Mouse (Mus musculus) cerebellum, postnatal 14 days (tissue): ENCODE data around the gene Rnf115.

ENCODE experiments used
- DNase-seq, 2 experiments: peaks; one replicate each; pipeline ENCODE4 v3.0.0; 2021; ENCODE audit warnings: mixed read lengths in 2 of 2

The Rnf115 gene

GRCm38 (mm10) chr3:96788506-96788905 lies 61.0 kb downstream of the Rnf115 start:
- DNase-seq = no peak

DNA sequence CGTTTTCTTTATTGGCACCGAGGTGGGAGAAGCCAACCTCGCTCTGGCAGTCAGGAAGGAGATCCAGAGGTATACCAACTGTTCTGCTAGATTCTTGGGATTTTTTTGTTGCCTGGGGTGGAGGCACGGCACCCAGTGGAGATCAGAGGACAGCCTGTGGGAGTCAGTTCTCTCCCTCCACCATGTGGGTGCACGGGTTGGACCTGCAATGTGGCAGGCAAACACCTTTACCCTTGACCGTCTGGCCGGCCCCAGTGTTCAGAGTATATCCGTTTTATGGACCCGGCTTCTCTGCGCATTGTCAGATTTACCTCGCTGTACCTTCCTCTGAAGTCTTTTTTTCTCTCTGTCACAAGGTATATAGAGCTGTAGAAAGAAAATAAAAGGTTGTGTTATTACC lies 72.8 kb downstream of the Rnf115 start:
- DNase-seq = no peak

DNA sequence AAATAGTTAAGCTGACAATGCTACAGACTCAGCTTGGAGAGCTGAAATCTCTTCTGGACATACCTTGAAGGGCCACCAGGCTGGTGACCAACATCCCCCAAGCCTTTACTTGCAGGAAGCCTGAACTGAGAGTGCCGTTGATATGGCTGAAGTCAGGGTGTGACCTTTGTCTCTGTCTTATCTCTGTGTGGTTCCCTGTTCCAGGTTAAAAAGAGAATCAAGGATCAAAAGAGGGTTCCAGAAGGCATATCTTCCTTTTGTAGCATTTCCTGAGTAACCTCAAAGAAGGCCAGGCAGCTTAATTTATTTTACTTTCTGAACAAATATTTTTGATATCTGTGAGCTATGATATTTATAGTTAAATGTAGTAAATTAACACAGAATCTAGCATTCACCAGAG lies 74.8 kb downstream of the Rnf115 start:
- DNase-seq = no peak

DNA sequence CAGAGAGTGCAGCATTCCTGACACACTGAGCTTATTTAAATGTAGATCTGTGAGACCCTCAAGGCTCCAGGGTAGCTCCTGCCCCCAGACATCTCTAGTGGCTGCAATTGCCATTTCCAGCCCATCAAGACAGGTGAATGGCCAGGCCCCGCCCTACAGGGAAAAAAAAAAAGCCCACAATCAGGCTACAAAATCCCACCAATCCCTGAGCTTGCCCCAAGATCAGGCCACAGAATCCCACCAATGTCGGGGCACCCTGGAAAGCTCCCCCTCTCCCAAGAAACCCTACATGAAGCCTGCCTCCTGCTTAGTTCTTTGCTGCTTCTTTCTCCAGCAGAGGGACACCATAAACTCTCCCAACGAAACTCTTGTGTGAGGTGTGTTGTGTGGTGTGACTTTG lies 80.7 kb downstream of the Rnf115 start:
- DNase-seq = no peak

DNA sequence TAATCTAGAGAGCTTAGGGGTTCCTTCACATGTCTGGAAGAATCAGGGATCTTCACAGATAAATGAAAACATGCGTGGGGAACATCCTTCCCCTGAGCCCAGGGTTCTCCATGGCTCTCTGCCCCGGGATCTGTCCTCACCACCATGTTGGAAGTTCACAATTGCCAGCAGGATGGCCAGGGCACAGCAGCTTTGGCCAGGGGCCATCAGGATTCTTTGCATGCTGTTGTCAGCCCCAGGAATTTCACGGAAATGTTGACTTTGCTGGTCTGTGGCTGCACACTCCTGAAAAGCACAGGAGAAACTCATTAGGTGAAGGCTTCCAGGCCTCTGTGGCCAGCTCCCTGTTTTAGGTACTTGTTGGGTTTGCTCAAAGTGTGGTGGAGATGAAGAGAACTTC lies 81.2 kb downstream of the Rnf115 start:
- peak; percentile 18 for DNase-seq

GRCm38 (mm10) chr3:96811232-96811631 lies 83.8 kb downstream of the Rnf115 start:
- DNase-seq = no peak

- peak; percentile 84 to 94 for DNase-seq
These were observed 85.1 kb downstream of the Rnf115 start for GRCm38 (mm10) chr3:96812395-96813091.

GRCm38 (mm10) chr3:96813106-96813505 lies 85.6 kb downstream of the Rnf115 start:
- peak; percentile 14 to 28 for DNase-seq

GRCm38 (mm10) chr3:96813591-96814244 lies 86.3 kb downstream of the Rnf115 start:
- DNase-seq = no peak

DNA sequence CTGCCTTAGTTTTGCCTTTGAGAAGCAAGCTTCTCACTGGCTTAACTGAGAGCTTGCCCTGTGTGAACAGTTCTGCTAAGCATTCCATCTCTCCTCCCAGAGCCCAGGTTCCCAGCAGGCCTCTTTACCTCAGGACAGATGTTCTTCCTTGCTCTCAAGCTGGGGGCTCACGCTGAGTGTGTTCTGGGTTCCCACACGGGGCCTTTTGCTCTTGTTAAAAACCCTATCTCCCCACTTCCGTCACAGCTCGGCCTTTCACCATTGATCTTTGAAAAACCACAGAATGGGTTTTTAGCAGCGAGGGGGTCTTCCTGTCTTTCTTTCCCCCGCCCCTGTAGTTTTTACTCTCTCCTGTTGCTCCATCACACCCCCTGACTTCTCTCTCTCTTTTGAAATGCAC lies 86.9 kb downstream of the Rnf115 start:
- no peak for DNase-seq

DNA sequence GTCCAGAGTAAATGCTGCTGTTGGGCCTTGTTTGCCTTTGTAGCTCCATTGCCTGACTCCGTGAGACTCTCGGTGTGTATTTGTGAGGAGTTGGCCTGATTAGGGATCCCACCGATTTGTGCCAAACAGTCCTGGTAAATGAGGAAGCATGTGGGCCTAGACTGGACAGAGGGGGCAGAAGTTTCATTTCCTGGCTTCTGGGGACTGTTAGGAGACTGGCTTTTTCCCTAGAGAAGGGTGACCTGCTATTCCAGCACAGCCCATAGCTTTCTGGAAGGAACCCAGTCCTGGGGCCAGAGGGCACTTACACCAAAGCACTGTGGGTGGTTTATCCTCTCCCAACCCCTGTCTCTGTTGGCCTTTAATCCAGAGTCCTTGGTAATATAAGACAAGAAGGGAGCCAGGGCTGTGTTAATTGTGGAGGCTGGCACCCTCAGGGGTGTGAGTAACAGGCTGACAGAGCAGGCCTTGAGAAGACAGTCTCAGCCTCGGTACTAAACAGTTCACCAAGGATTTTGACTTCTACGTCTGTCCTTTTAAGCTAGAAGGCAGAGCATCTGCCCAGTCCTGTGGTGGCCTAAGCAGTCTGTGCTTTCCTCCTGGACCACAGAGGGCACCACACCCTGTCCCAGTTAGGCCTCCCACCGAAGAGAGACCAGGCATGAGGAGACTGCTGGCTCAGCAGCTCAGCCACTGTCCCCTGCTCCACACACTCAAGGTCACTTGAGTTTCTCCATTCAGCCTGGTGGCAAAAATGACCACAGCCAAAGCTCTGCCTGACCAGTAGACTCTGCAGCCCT lies 92.9 kb downstream of the Rnf115 start:
- DNase-seq = no peak

DNA sequence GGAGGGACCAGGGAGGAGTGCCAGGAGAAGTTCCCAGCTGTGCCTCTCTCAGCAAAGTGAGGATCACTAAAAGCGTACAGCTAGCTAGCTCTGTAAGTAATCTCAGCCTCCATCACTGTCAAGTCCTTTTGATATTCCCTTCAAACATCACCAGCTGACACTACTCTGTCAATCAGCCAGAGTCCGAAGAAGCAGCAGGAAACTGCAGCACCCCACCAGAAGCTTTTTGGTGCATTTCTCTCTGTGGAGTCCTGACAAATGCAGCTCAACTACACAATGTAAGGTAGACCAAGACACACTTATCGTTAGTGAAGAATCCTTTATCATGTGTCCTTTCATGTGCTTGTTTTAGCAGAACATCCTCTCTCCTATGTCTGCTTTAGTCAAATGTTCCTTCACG lies 94.1 kb downstream of the Rnf115 start:
- DNase-seq = no peak

DNA sequence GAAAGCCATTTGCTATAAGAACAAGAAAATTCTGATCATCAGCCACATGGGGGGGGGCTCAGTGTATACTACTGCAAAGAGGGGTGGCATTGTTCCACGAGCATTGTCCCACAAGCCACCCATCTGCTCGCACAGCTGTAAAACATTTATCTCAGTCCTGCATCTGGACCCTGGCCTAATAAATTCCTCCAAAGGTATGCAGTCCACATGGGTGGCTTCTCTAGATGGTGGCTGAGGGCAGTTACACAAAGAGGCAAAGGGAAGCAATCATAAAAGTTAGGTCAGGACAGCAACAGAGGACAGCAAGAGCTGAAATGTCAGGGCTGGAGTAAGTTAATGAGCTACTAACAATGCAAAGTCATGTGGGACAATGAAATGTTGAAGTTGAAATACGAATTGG lies 96.2 kb downstream of the Rnf115 start:
- DNase-seq = no peak

DNA sequence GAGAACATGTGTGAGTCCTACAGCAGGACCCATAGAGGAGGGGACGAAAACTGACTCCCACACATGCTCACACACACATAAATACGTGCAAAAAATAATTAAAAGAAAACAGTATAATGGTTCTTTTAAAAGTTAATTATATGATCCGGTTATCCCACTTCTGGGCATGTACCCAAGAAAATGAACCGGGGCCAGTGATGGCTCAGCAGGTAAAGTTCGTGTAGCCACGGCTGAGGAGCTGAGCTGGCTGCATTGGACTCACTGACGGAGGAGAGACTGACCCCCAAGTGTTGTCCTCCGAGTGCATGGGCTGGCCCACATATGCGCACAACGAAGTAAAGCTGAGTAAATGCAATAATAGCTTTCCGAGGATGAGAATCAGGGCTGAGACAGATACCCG lies 97.2 kb downstream of the Rnf115 start:
- no peak for DNase-seq

GRCm38 (mm10) chr3:96825261-96825660 lies 97.8 kb downstream of the Rnf115 start:
- DNase-seq = no peak

DNA sequence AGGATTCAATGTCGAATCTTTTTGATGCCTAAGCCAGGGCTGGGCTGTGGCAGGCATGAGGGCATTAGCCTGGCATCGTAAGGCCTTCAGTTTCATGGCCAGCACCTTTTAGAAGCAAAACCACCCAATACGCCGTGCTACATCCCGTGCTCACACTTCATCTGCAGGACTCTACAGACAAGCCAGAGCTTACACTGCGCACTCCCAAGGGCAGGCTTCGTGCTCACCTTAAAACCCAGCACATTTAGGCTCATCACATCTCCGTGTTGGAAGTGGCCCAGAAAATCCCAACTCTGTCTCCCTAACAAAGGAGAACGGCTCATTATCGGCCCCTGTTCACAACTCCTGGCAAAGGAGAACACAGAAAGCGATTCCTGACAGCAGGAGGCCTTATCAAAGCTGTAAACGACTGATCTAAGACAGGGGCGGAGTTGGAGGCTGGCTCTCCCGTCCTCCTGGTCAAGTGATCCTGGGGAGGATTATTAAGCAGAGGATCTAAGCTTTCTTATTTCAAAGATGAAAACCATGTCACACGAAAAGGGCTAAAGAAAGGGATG lies 100.9 kb downstream of the Rnf115 start:
- DNase-seq = no peak

DNA sequence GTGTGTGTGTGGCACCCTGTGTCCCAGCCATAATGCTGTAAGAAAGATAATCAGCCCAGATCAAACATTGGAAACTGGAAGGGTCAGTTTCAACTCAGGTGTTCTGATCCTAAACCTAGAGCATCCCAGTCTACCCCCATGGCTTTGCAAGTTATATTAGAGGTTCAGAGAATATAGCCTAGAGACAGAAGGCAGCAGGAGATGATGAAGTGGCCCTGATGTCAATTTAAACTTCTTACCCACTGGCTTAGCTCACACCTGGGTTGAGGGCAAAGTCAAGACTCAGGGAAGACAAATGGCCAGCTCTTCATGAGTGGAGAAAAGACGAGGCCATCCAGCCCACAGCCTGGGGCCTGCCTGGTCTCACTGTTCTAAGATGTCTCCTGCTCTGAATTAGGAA lies 101.5 kb downstream of the Rnf115 start, which contains the start of the genes Pdzk1 and Cd160:
Gene Pdzk1, plus strand, starts transcription at position 301 of the 400 bp plus-strand sequence.
Gene Cd160, minus strand, starts transcription at position 368 of the 400 bp plus-strand sequence.
- DNase-seq = no peak

DNA sequence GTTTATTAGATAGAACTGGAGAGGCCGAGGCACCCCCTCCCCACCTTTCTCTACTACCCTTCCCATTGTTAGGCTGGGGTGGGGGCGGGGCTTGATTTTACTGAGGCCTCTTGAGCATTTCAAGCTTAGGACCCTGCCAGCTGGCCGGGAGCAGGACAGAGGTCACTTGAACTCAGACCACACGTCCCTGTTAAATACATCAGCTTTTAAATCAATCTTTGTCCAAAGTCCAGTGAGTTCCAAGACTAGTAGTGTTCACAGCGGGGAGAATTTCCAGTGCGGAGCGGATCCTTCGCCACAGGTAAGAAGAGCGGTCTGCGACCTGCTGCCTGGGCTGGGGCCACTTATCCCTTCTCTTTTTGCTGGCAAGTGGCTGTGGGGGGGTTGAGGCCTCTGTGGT lies 102.4 kb downstream of the Rnf115 start:
- no peak for DNase-seq

- no peak for DNase-seq
These were observed 105.5 kb downstream of the Rnf115 start for GRCm38 (mm10) chr3:96832930-96833329.

DNA sequence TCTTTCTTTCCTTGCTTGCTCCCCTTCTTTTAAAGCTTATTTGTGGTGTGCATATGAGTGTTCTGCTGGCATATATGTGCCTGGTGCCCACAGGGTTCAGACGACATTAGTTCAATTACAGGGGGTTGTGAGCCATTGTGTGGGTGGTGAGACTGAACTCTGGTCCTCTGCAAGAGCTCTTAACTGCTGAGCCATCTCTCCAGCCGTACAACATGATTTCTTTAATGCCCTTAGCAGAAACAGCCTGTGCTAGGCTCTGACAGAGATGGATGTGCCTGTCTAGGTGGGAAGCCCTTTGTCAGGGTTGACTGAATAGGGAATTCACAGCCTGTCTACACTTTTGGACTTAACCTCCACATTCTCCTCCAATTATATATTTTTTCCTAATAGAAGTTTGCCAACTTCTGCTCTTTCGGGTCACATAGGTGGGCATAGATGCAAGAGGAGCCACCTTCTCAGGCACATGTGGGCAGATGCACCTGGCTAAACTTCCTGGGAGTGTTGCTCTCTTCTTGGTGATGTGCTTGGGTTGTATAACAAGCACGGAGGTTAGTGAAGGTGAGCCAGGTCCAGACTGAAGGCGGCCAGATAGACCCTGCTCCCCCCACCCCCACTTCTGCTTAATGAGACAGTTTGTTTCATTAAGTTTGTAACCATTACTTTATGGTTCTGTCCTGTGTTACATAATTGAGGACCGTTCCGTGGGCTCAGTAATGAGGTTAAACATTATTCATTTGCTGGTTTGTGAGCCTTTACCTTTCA lies 107.3 kb downstream of the Rnf115 start:
- no peak for DNase-seq

DNA sequence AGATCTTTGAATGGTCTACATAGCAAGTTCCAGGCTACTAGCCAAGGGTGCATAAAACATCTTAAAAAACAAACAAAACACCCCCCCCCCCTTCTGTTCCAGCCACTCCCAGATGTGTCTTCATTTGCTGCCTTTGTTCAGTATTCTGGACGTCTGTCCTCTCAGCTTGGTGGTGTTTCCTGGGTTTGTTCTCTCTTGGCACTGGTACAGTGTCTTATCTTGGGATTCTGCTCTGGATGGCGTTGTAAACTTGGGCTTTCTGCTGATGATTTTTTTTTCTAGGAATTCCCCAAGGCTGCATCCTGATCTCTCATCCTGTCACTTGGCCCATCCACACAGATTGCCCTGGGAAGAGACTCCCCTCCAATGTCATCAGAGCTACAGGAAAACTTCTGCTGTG lies 109.0 kb downstream of the Rnf115 start:
- DNase-seq = no peak

- DNase-seq = no peak
These were observed 111.7 kb downstream of the Rnf115 start for GRCm38 (mm10) chr3:96838996-96839645.
